Mouse (Mus musculus) megakaryocyte, adult 5-6 weeks (primary cell): ENCODE results near the gene Eif4a2. TPM values are rescaled to one million over a fixed set of nuclear protein-coding genes. Genes with fewer than 3 reads are reported as not detected.

Source experiments
- ATAC-seq: 2 replicates; pipeline ENCODE4 v1.8.0; 2016; ENCODE audit warnings: mild to moderate bottlenecking, inconsistent platforms; ENCODE audit not compliant: poor library complexity, severe bottlenecking
- total RNA-seq, 2 experiments: library from RNA; stranded (forward) in 1 of 2; stranded (reverse) in 1 of 2; fragments of 153-499, 151-499 nt in 1 of 2; fragments of 221-1000, 200-1000 nt in 1 of 2; gene quantifications; 2 replicates each; pipeline versions ENCODE4 v1.2.3 to v1.2.4; 2015 to 2017

Gene Eif4a2
- total RNA-seq, 2 experiments from 2014 or later, result 324 to 454 TPM

- peak; percentile 79 for ATAC-seq
Measured at GRCm38 (mm10) chr16:23135421-23136149, 28.3 kb downstream of the Eif4a2 start.

GRCm38 (mm10) chr16:23136406-23136970 lies 29.2 kb downstream of the Eif4a2 start:
- peak; percentile 67 for ATAC-seq

GRCm38 (mm10) chr16:23140911-23141310 lies 33.7 kb downstream of the Eif4a2 start:
- no peak for ATAC-seq

- peak; percentile 98 for ATAC-seq
Measured at GRCm38 (mm10) chr16:23144326-23144725, 37.1 kb downstream of the Eif4a2 start.

- no peak for ATAC-seq
Measured at GRCm38 (mm10) chr16:23145211-23145610, 38.0 kb downstream of the Eif4a2 start.

- ATAC-seq, result no peak
Measured at GRCm38 (mm10) chr16:23146280-23146679, 39.0 kb downstream of the Eif4a2 start, which contains the start of gene Adipoq. Gene Adipoq (plus strand): TSS chr16:23146536.

GRCm38 (mm10) chr16:23148936-23149335 lies 41.7 kb downstream of the Eif4a2 start:
- ATAC-seq, result no peak

- ATAC-seq, result no peak
Measured at GRCm38 (mm10) chr16:23149396-23149795, 42.2 kb downstream of the Eif4a2 start.

GRCm38 (mm10) chr16:23151423-23151822 lies 44.2 kb downstream of the Eif4a2 start:
- peak; percentile 52; the same call in 1 of the 2 replicates for ATAC-seq

GRCm38 (mm10) chr16:23154261-23154660 lies 47.0 kb downstream of the Eif4a2 start:
- no peak for ATAC-seq

- no peak for ATAC-seq
Measured at GRCm38 (mm10) chr16:23157013-23157412, 49.8 kb downstream of the Eif4a2 start.

- ATAC-seq, result no peak
Measured at GRCm38 (mm10) chr16:23158292-23158691, 51.0 kb downstream of the Eif4a2 start.

- no peak for ATAC-seq
Measured at GRCm38 (mm10) chr16:23158957-23159356, 51.7 kb downstream of the Eif4a2 start.

GRCm38 (mm10) chr16:23159749-23160148 lies 52.5 kb downstream of the Eif4a2 start:
- ATAC-seq, result peak; percentile 53; the same call in 1 of the 2 replicates

GRCm38 (mm10) chr16:23162116-23162515 lies 54.9 kb downstream of the Eif4a2 start:
- peak; percentile 79 for ATAC-seq

Other genes starting within 250 kb of the Eif4a2 start
- 14.3 and 24.1 TPM in 2 replicates for gene Tbccd1, start 249.8 kb upstream of the Eif4a2 start, total RNA-seq (2015)
- 18.7 and 21.0 TPM in 2 replicates for gene Tbccd1, start 249.8 kb upstream of the Eif4a2 start, total RNA-seq (2017)
- gene Dnajb11, start 249.6 kb upstream of the Eif4a2 start, total RNA-seq (2015), result 62.0 and 63.4 TPM in 2 replicates
- gene Dnajb11, start 249.6 kb upstream of the Eif4a2 start, total RNA-seq (2017), result 142 and 147 TPM in 2 replicates
- not detected in 2 replicates for gene Ahsg, start 216.2 kb upstream of the Eif4a2 start, total RNA-seq (2015)
- gene Ahsg, start 216.2 kb upstream of the Eif4a2 start, total RNA-seq (2017), result not detected in 2 replicates
- not detected in 2 replicates for gene Fetub, start 189.1 kb upstream of the Eif4a2 start, total RNA-seq (2015)
- gene Fetub, start 189.1 kb upstream of the Eif4a2 start, total RNA-seq (2017), result not detected in 2 replicates
- gene Hrg, start 156.4 kb upstream of the Eif4a2 start, total RNA-seq (2015), result not detected in 2 replicates
- gene Hrg, start 156.4 kb upstream of the Eif4a2 start, total RNA-seq (2017), result not detected in 2 replicates
- gene Kng2, start 78.0 kb upstream of the Eif4a2 start, total RNA-seq (2015), result 0.80 and 1.7 TPM in 2 replicates
- 0.12 and 0.59 TPM in 2 replicates for gene Kng2, start 78.0 kb upstream of the Eif4a2 start, total RNA-seq (2017)
- gene Kng1, start 49.6 kb upstream of the Eif4a2 start, total RNA-seq (2015), result 0.46 TPM in 1 of 2 replicates, not detected in the other
- gene Kng1, start 49.6 kb upstream of the Eif4a2 start, total RNA-seq (2017), result 0.11 and 0.41 TPM in 2 replicates
- gene Rfc4, start 20.3 kb downstream of the Eif4a2 start, total RNA-seq (2015), result 107 and 122 TPM in 2 replicates
- 42.3 and 45.5 TPM in 2 replicates for gene Rfc4, start 20.3 kb downstream of the Eif4a2 start, total RNA-seq (2017)
- 0.55 and 0.80 TPM in 2 replicates for gene Adipoq, start 39.1 kb downstream of the Eif4a2 start, total RNA-seq (2015)
- gene Adipoq, start 39.1 kb downstream of the Eif4a2 start, total RNA-seq (2017), result 0.40 and 1.7 TPM in 2 replicates
- gene St6gal1, start 117.3 kb downstream of the Eif4a2 start, total RNA-seq (2015), result 2.4 and 2.8 TPM in 2 replicates
- gene St6gal1, start 117.3 kb downstream of the Eif4a2 start, total RNA-seq (2017), result 2.3 and 3.3 TPM in 2 replicates